Mouse (Mus musculus): ENCODE results near the gene Kdm4b. TPM values are rescaled to one million over a fixed set of nuclear protein-coding genes. Genes with fewer than 3 reads are reported as not detected.

The Kdm4b gene
- polyA plus RNA-seq, 1 experiment: 86.5 TPM

DNA sequence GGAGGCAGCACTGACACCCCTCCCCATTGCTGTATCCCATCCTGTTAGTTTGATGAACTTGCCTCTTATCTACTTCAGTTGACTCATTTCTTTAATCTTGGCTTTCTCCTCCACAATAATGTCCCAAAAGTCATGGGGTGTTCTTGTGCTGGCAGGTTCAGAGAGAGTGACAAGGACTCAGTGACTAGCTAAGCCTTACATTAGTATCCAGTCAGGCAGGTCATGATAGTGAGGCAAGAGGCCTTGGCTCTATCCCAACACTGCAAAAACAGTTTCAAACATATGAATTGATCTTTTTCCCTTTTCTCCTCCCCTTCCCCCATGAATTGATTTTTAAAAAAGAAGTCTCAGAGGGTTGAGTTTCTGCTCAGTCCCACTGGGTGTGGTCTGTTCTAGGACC lies 3.4 kb downstream of the Kdm4b start:
- no peak for DNase-seq (ENCODE audit: low read depth)
- TF ChIP-seq POLR2A (IDR thresholded peaks at IDR 0.05; ENCODE audit: borderline replicate concordance, extremely low read depth, insufficient read depth, insufficient read length, poor library complexity, severe bottlenecking) (no peak), CTCF (IDR thresholded peaks at IDR 0.05; ENCODE audit: borderline replicate concordance, extremely low read depth, insufficient read depth, insufficient read length) (no peak)

DNA sequence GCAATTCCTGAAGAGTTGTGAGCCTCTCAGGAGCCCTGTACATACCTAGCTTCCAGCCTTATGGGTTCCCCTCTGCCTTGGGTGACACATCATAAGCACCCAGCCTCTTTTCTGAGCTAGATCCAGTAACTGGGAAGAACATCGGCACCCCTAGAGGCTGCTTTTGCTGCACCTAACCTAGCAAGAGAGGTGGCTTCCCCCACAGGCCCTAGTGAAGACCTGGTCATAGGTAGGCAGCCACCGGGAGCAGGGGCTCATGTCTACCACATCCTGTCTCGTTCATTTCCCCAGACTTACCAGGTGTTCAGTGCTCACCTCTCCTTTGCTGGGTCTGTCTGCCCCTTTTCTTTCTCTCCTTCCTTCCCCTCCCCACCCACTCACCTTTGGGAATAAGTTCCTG lies 4.5 kb downstream of the Kdm4b start:
- no peak for DNase-seq (ENCODE audit: low read depth)

DNA sequence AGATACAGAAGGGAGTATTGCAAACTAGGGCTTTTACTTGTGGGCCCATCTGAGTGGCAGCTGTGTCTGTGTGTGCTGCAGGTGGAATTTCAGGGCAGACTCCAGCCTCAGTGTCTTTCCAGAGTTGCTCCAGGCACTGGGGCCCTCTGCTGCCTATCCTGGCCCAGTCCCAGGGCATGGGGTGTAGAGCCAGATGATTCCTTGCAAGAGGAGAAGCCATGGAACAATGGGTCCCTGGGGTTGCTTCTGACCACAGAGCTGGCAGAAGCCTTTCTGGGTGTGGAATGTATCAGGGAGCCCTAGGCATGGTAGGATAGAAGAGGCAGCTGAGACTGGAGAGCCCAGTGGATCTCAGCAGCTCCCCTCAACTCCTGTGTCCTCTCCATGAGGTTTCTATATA lies 5.4 kb downstream of the Kdm4b start:
- no peak for TF ChIP-seq POLR2A (IDR thresholded peaks at IDR 0.05; ENCODE audit: borderline replicate concordance, extremely low read depth, insufficient read depth, insufficient read length, poor library complexity, severe bottlenecking)
- no peak for TF ChIP-seq CTCF (IDR thresholded peaks at IDR 0.05; ENCODE audit: borderline replicate concordance, extremely low read depth, insufficient read depth, insufficient read length)
- no peak for DNase-seq (ENCODE audit: low read depth)

More for the DNA sequence above, 4.5 kb downstream of the Kdm4b start:
- TF ChIP-seq POLR2A (IDR thresholded peaks at IDR 0.05; ENCODE audit: borderline replicate concordance, extremely low read depth, insufficient read depth, insufficient read length, poor library complexity, severe bottlenecking) (no peak), CTCF (IDR thresholded peaks at IDR 0.05; ENCODE audit: borderline replicate concordance, extremely low read depth, insufficient read depth, insufficient read length) (no peak)

DNA sequence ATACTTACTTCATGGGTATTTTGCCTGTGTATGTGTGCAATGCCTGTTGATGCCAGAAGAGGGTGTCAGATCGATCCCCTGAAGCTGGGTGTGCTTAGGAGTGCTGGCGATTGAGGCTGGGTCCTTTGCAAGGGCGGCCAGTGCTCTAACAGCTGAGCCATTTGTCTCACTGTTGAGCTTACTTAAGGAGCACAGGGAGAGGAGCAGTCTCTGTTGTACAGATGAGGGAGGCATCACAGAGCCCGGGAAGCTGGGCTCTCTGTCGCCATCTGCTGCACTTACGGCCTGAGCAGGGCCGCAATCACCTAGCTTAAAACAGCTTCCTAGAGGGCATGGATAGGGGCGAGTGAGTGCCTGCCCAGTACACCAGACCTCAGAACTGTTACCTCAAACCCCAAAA lies 7.1 kb downstream of the Kdm4b start:
- TF ChIP-seq POLR2A (IDR thresholded peaks at IDR 0.05; ENCODE audit: borderline replicate concordance, extremely low read depth, insufficient read depth, insufficient read length, poor library complexity, severe bottlenecking) (no peak), CTCF (IDR thresholded peaks at IDR 0.05; ENCODE audit: borderline replicate concordance, extremely low read depth, insufficient read depth, insufficient read length) (peak; percentile 36; the same call in 1 of the 2 replicates)
- peak; percentile 28 for DNase-seq (ENCODE audit: low read depth)

DNA sequence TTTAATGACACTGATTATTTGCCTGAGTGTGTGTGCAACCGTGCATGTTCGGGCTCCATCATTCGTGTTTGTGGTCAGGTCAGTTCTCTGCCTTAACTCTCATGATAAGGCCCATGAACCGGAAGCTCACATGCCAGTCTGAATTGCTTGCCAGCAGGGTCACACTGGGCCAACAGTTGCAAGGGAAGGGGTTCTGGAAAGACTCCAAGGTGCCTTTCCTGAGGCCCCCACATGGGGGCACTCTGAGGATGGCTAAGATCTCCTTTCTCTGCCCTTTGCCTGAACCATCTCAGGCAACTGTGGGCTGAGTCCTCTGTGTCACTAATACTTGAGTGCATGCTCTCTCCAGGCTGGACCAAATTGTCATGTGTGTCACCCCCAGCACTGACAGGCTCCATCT lies 11.3 kb downstream of the Kdm4b start:
- TF ChIP-seq CTCF (IDR thresholded peaks at IDR 0.05; ENCODE audit: borderline replicate concordance, extremely low read depth, insufficient read depth, insufficient read length) (peak; percentile 66), POLR2A (IDR thresholded peaks at IDR 0.05; ENCODE audit: borderline replicate concordance, extremely low read depth, insufficient read depth, insufficient read length, poor library complexity, severe bottlenecking) (no peak)
- DNase-seq (ENCODE audit: low read depth): peak; percentile 53

DNA sequence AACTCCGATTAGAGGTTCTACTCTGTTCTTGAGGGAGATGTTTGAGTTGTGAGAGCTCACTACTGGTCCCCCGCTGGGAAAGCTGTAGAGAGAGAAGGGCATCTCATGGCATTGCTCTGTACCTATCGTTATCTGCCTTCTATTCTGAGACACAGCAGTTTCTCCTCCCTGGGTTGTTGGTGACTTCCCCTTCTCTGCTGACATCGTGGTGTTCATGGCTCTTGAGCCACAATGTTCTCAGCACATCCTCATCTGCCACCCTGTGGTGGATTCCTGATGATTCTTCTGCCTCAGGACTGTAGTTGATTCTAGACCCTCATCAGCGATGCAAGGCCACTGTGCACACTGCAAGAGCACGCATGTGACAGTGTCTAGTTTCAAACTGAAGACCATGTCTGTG lies 11.9 kb downstream of the Kdm4b start:
- TF ChIP-seq POLR2A (IDR thresholded peaks at IDR 0.05; ENCODE audit: borderline replicate concordance, extremely low read depth, insufficient read depth, insufficient read length, poor library complexity, severe bottlenecking): no peak
- TF ChIP-seq CTCF (IDR thresholded peaks at IDR 0.05; ENCODE audit: borderline replicate concordance, extremely low read depth, insufficient read depth, insufficient read length): no peak
- no peak for DNase-seq (ENCODE audit: low read depth)

DNA sequence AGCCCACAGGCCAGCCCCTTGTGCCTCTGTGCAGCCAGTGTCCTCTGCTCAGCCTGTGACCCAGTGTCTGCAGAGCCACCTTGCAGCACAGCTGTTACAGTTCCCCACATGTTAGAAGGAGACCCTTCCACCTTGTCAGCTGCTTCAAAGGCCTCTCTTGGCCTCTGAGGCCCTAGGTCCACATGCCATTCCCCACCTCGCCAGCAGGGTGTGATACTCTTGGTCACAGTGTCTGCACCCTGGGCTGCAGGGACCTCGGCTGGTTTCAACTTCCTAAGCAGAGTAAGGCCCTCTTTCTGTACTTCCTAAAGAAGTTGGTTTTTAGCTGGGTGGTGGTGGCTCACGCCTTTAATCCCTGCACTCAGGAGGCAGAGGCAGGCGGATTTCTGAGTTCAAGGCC lies 13.0 kb downstream of the Kdm4b start:
- no peak for TF ChIP-seq POLR2A (IDR thresholded peaks at IDR 0.05; ENCODE audit: borderline replicate concordance, extremely low read depth, insufficient read depth, insufficient read length, poor library complexity, severe bottlenecking)
- TF ChIP-seq CTCF (IDR thresholded peaks at IDR 0.05; ENCODE audit: borderline replicate concordance, extremely low read depth, insufficient read depth, insufficient read length): peak; percentile 47; the same call in 1 of the 2 replicates
- DNase-seq (ENCODE audit: low read depth): no peak

DNA sequence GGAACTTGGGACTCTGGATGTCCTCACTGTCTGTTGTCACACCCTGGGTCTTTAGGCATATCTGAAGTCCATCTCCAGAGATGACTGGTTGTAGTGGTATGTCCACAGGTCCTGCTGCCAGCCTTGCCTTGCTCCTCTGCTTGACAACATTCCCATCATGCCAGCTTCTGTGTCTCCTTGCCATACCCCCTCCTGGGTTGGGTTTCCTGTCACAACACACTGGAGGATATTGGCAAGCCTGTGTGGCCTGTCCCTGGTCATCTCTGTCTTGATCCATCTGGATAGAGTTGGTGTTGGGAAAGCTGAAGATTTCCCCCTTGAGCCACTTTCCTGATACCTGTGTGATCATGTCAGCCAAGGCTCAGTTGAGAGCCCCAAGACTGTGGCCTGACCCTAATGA lies 14.9 kb downstream of the Kdm4b start:
- no peak for TF ChIP-seq POLR2A (IDR thresholded peaks at IDR 0.05; ENCODE audit: borderline replicate concordance, extremely low read depth, insufficient read depth, insufficient read length, poor library complexity, severe bottlenecking)
- TF ChIP-seq CTCF (IDR thresholded peaks at IDR 0.05; ENCODE audit: borderline replicate concordance, extremely low read depth, insufficient read depth, insufficient read length): no peak
- no peak for DNase-seq (ENCODE audit: low read depth)

DNA sequence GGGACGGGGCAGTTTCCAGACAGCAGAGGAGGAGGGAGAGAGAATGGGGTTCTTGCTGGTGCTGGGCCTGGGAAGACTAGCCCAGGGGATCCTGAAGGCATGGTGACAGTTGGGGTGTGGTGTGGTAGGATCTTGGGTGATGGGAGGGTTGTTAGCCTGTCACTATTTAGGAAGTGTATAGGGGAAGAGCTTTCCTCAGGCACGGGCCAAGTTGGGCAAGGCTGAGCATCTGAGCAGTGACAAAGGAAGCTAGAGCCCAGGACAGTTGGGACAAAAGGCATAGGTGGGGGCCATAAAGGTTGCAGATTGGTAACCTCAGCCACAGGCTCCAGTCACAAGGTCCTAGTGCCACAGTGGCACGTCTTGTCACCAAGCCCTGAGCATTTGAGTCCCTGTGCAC lies 17.6 kb downstream of the Kdm4b start:
- DNase-seq (ENCODE audit: low read depth): no peak
- TF ChIP-seq POLR2A (IDR thresholded peaks at IDR 0.05; ENCODE audit: borderline replicate concordance, extremely low read depth, insufficient read depth, insufficient read length, poor library complexity, severe bottlenecking) (no peak), CTCF (IDR thresholded peaks at IDR 0.05; ENCODE audit: borderline replicate concordance, extremely low read depth, insufficient read depth, insufficient read length) (no peak)

DNA sequence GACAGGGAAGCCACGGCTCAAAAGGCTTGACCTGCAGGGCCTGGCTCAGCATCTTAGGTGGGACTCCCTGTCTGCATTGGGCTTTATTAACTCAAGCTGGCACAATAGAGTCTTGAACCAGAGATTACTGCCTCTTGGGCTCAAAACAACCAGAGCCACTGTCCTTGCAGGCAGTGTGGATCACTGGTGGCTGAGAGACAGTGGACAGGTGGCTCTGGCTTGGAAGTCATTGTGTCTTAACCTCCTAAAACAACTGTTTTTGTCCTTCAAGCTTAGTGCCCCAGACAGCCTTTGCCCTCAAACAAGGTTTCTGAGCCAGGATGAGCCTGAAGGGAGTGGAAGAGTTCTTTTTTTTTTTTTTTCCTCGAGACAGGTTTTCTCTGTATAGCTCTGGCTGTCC lies 19.5 kb downstream of the Kdm4b start:
- DNase-seq (ENCODE audit: low read depth): no peak
- no peak for TF ChIP-seq CTCF (IDR thresholded peaks at IDR 0.05; ENCODE audit: borderline replicate concordance, extremely low read depth, insufficient read depth, insufficient read length)
- no peak for TF ChIP-seq POLR2A (IDR thresholded peaks at IDR 0.05; ENCODE audit: borderline replicate concordance, extremely low read depth, insufficient read depth, insufficient read length, poor library complexity, severe bottlenecking)

DNA sequence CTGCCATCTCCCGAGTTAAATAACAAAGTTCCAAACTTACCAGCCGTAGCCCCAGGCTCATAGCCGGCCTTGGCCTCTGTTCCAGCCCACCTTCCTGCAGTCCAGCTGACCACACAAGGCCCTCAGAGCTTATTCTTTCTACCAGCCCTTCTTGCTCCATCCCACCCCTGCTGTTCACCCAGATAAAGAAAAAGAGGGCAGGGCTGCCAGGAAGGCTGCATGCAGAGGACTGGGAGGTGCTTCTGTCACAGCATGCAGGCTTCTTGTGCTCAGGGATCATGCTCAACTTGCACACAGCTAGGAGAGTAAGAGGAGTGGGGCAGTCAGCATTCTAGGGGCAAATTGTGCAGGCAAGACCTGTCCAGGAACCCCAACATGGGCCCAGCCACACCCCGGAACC lies 22.3 kb downstream of the Kdm4b start:
- no peak for DNase-seq (ENCODE audit: low read depth)
- no peak for TF ChIP-seq CTCF (IDR thresholded peaks at IDR 0.05; ENCODE audit: borderline replicate concordance, extremely low read depth, insufficient read depth, insufficient read length)
- TF ChIP-seq POLR2A (IDR thresholded peaks at IDR 0.05; ENCODE audit: borderline replicate concordance, extremely low read depth, insufficient read depth, insufficient read length, poor library complexity, severe bottlenecking): no peak

DNA sequence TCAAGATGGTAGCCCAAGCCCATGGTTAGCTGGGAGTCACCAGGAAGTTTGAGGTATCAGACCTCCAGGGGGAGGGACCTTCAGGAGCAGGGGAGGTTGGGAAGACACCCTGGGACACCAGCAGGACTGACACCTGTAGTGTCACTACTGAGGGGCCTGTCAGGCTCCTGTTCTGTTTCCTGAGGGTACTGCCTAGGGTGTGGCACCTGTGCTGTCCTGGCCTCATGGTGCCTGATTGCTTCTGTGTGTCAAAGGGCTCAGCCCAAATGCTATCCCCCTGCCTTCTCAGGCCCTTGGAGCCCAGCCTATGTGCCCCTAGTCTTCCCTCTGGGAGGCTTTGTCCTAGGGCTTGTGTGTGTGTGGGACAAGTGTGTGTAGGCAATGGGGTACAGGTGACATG lies 22.7 kb downstream of the Kdm4b start:
- no peak for DNase-seq (ENCODE audit: low read depth)
- TF ChIP-seq POLR2A (IDR thresholded peaks at IDR 0.05; ENCODE audit: borderline replicate concordance, extremely low read depth, insufficient read depth, insufficient read length, poor library complexity, severe bottlenecking) (no peak), CTCF (IDR thresholded peaks at IDR 0.05; ENCODE audit: borderline replicate concordance, extremely low read depth, insufficient read depth, insufficient read length) (no peak)

Measured in brain, embryonic 14.5 days (tissue).